Mouse (Mus musculus): ENCODE data around the gene Ano6. TPM values are rescaled to one million over a fixed set of nuclear protein-coding genes. Genes with fewer than 3 reads are reported as not detected.

Gene Ano6
- polyA plus RNA-seq, 1 experiment = 24.4 TPM

DNA sequence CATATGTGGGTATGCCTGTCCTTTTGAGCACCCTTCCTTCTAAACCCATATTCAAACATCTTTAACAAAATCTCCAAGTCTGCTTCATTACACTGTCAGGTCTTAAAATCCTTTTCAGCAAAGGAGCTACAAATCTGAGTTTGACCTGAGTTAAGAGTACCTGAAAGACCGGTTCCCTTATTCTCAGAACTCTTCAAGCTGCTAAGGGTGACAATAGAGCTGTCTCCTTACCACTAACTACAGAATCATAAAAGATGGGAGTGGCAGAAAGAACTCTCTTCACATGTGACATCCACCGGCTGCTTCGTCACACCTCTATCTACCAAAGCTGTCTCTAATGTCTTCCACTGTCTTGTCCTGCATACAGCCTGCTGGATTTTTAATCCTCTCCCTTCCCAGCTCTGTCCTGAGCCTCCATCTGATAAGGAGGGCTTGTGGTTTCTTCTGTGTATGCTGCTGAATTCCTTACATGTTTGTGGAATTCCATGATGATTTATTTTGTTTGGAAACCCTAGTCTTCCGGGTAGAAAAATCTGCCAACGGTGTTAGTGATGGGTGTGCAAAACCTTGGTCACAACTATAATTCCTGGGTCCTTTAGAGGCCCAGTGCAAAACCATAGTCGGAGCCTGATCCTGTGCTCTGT, 212.4 kb downstream of the Ano6 start:
- 57% methylated on average over 6 of the region's 6 CpGs for whole genome bisulfite sequencing
- TF ChIP-seq POLR2A (IDR thresholded peaks at IDR 0.05; ENCODE audit: borderline replicate concordance, control insufficient read depth, low read depth, low read length) (no peak), CTCF (IDR thresholded peaks at IDR 0.05; ENCODE audit: control insufficient read depth, insufficient read depth, low read length) (no peak)
- Histone ChIP-seq H3K4me3 (replicated peaks; ENCODE audit: control insufficient read depth, low read depth, low read length) (no peak overlapping the region), H3K27ac (ENCODE audit: control insufficient read depth, insufficient read depth, low read depth, low read length, poor library complexity) (no peak overlapping the region), H3K4me1 (ENCODE audit: control insufficient read depth, insufficient read depth, low read length) (no peaks in the 10 kb centered on the region)

DNA sequence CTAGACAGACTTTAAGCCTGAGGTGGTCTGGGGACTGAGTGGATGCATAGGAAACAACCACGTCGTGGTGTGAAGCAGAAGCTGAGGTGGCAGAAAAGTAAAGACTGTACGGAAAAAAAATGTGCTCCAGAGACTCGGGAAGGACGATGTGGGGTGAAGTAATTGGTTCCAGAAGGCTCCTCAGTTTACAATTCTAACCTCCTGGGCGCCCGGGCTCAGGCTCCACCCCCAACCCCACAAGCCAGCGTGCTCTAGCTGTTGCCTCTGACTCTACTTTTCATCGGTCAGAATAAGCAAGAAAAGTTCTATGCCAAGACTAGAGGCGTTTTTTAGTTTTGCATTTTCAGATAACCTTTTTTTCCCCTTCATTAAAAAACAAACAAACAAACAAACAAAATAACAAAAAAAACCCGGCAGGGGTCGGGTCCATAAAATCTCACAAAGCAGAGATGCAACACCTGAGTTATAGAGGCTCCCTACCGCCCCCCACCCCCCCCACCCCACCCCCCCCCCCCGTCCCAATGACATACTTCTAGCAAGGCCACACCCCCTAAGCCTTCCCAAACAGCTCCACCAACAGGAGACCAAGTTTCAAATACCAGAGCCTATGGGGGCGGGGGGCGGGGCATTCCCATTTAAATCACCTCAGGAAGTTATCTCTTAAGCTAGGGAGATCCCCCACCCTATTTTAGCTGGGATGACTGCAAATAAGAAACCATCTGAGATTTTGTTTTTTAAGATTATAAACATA, 221.2 kb downstream of the Ano6 start:
- TF ChIP-seq CTCF (IDR thresholded peaks at IDR 0.05; ENCODE audit: control insufficient read depth, insufficient read depth, low read length) (no peak), POLR2A (IDR thresholded peaks at IDR 0.05; ENCODE audit: borderline replicate concordance, control insufficient read depth, low read depth, low read length) (no peak)
- H3K4me1 ChIP-seq (ENCODE audit: control insufficient read depth, insufficient read depth, low read length) = no peaks in the 10 kb centered on the region; the same call in 1 of the 2 replicates
- H3K4me3 ChIP-seq (replicated peaks; ENCODE audit: control insufficient read depth, low read depth, low read length) = no peak overlapping the region
- 83% methylated on average over 16 of the region's 16 CpGs for WGBS
- H3K27ac ChIP-seq (ENCODE audit: control insufficient read depth, insufficient read depth, low read depth, low read length, poor library complexity) = no peak overlapping the region

GRCm38 (mm10) chr15:96012391-96012775, 221.7 kb downstream of the Ano6 start:
- TF ChIP-seq CTCF (IDR thresholded peaks at IDR 0.05; ENCODE audit: control insufficient read depth, insufficient read depth, low read length) (no peak), POLR2A (IDR thresholded peaks at IDR 0.05; ENCODE audit: borderline replicate concordance, control insufficient read depth, low read depth, low read length) (no peak)
- no peak overlapping the region for H3K27ac ChIP-seq (ENCODE audit: control insufficient read depth, insufficient read depth, low read depth, low read length, poor library complexity)
- WGBS = 77% methylated on average over 8 of the region's 8 CpGs
- H3K4me1 ChIP-seq (ENCODE audit: control insufficient read depth, insufficient read depth, low read length) = no peaks in the 10 kb centered on the region; the same call in 1 of the 2 replicates
- H3K4me3 ChIP-seq (replicated peaks; ENCODE audit: control insufficient read depth, low read depth, low read length) = no peak overlapping the region

DNA sequence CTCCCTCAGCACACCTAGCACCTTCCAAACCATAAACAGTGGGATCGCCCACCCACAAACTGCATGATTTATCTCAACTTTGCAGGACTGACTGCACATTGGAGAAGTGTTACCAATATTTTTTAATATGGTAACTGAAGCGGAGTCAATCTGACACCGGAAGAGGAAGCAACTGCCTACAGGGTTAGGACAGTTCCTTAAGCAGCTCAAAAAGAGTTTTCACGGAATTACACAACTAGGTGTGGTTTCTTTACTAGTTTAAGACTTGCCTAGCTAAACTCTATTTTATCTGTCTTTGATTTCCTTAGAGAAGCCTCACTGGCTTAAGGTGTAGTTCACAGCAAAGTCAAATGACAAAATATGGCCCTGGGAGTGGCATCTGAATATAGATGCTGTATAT, 223.9 kb downstream of the Ano6 start:
- 66% methylated on average over 4 of the region's 4 CpGs for WGBS
- TF ChIP-seq CTCF (IDR thresholded peaks at IDR 0.05; ENCODE audit: control insufficient read depth, insufficient read depth, low read length) (no peak), POLR2A (IDR thresholded peaks at IDR 0.05; ENCODE audit: borderline replicate concordance, control insufficient read depth, low read depth, low read length) (no peak)
- Histone ChIP-seq H3K27ac (ENCODE audit: control insufficient read depth, insufficient read depth, low read depth, low read length, poor library complexity) (no peak overlapping the region), H3K4me3 (replicated peaks; ENCODE audit: control insufficient read depth, low read depth, low read length) (no peak overlapping the region), H3K4me1 (ENCODE audit: control insufficient read depth, insufficient read depth, low read length) (no peaks in the 10 kb centered on the region; the same call in 1 of the 2 replicates)

GRCm38 (mm10) chr15:96020465-96020864, 229.8 kb downstream of the Ano6 start:
- WGBS = 83% methylated on average over 3 of the region's 3 CpGs
- Histone ChIP-seq H3K27ac (ENCODE audit: control insufficient read depth, insufficient read depth, low read depth, low read length, poor library complexity) (no peak overlapping the region), H3K4me3 (replicated peaks; ENCODE audit: control insufficient read depth, low read depth, low read length) (no peak overlapping the region), H3K4me1 (ENCODE audit: control insufficient read depth, insufficient read depth, low read length) (no peaks in the 10 kb centered on the region; the same call in 1 of the 2 replicates)
- no peak for TF ChIP-seq POLR2A (IDR thresholded peaks at IDR 0.05; ENCODE audit: borderline replicate concordance, control insufficient read depth, low read depth, low read length)
- no peak for TF ChIP-seq CTCF (IDR thresholded peaks at IDR 0.05; ENCODE audit: control insufficient read depth, insufficient read depth, low read length)

DNA sequence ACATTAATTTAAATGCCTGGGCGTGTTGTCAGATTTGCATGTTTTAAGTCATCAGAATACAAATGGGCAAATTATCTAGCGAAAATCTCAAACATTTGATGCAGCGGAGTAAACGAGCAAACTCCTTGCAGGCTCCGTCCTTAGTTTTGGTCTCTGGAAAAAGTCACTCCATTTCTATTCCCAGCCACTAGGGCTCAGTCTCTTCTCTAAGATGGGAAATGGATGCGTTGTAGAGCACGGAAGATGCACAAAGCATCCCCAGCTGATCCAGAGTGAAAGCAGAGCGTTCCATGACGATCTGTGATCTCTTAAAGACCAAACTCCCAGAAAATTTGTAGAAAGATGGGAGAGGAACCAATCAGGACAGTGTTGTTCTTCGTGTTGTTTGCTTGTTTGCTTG, 230.9 kb downstream of the Ano6 start:
- no peak overlapping the region for H3K27ac ChIP-seq (ENCODE audit: control insufficient read depth, insufficient read depth, low read depth, low read length, poor library complexity)
- 72% methylated on average over 10 of the region's 10 CpGs for WGBS
- no peak for TF ChIP-seq CTCF (IDR thresholded peaks at IDR 0.05; ENCODE audit: control insufficient read depth, insufficient read depth, low read length)
- TF ChIP-seq POLR2A (IDR thresholded peaks at IDR 0.05; ENCODE audit: borderline replicate concordance, control insufficient read depth, low read depth, low read length) = no peak

More for the DNA sequence above, 230.9 kb downstream of the Ano6 start:
- no peaks in the 10 kb centered on the region for H3K4me1 ChIP-seq (ENCODE audit: control insufficient read depth, insufficient read depth, low read length)
- no peak overlapping the region for H3K4me3 ChIP-seq (replicated peaks; ENCODE audit: control insufficient read depth, low read depth, low read length)

Other genes with a start within 250 kb of the Ano6 start
- gene Dbx2, start 134.9 kb upstream of the Ano6 start, polyA plus RNA-seq (2011; ENCODE audit: insufficient read depth, insufficient read length, low replicate concordance, missing spikeins) = not detected in 2 replicates

All from bone marrow, adult 2 months (tissue).